Mouse (Mus musculus): ENCODE measurements around the gene Plek. TPM values are rescaled to one million over a fixed set of nuclear protein-coding genes. Genes with fewer than 3 reads are reported as not detected.

The Plek gene
- 0.36 TPM for polyA plus RNA-seq (2012; fragmentation: generic; extraction: Trizol)
- long read RNA-seq, experiment 1: 0 reads
- long read RNA-seq, experiment 2, full-length matches to known transcripts: 36 of 40 reads
- long read RNA-seq, experiment 2, partial matches to known transcripts: 1 of 40 reads
- long read RNA-seq, experiment 2, other reads (novel, unspliced or antisense): 3 of 40 reads

GRCm38 (mm10) chr11:17051545-17052475 lies at the start of gene Plek, which contains the start of gene Cnrip1:
Plek (minus strand) TSS chr11:17052381.
Cnrip1 (plus strand) TSS chr11:17051586.
- no peak within 1 kb of the TSS for H3K4me3 ChIP-seq (ENCODE audit: insufficient read depth, poor library complexity, severe bottlenecking)

GRCm38 (mm10) chr11:17086106-17086505 lies 33.9 kb upstream of the Plek start:
- H3K79me2 ChIP-seq (ENCODE audit: control insufficient read depth, insufficient read depth): no peaks in the 10 kb centered on the region
- H3K27me3 ChIP-seq (ENCODE audit: control insufficient read depth, insufficient read depth, insufficient read length): no peaks in the 10 kb centered on the region
- H3K79me3 ChIP-seq (ENCODE audit: low read depth): no peaks in the 10 kb centered on the region
- TF ChIP-seq CTCF (IDR thresholded peaks at IDR 0.05; ENCODE audit: control insufficient read depth, insufficient read depth, insufficient read length) (no peak), USF1 (IDR thresholded peaks at IDR 0.05; ENCODE audit: low read depth) (no peak), FOSL1 (IDR thresholded peaks at IDR 0.05; ENCODE audit: insufficient read depth, low read length, poor library complexity, severe bottlenecking) (no peak), MYOG (IDR thresholded peaks at IDR 0.05; ENCODE audit: control insufficient read depth, extremely low read depth, insufficient read length) (no peak), CEBPB (IDR thresholded peaks at IDR 0.05; ENCODE audit: low read depth) (no peak), MYOD1 (IDR thresholded peaks at IDR 0.05; ENCODE audit: control insufficient read depth, insufficient read length, low read depth) (no peak), MAX (IDR thresholded peaks at IDR 0.05) (no peak)
- H3K4me3 ChIP-seq (ENCODE audit: insufficient read depth, poor library complexity, severe bottlenecking): no peak overlapping the region
- H3ac ChIP-seq (ENCODE audit: control insufficient read depth, insufficient read length, low read depth): no peak overlapping the region
- H3K36me3 ChIP-seq (ENCODE audit: control insufficient read depth, insufficient read depth): no peaks in the 10 kb centered on the region

More at GRCm38 (mm10) chr11:17051545-17052475, at the start of gene Plek, which contains the start of gene Cnrip1:
- H3K79me2 ChIP-seq (ENCODE audit: control insufficient read depth, insufficient read depth): no peaks in the 10 kb centered on the region
- peaks cover 4% of the 10 kb centered on the region for H3K27me3 ChIP-seq (ENCODE audit: control insufficient read depth, insufficient read depth, insufficient read length)
- no peak within 1 kb of the TSS for H3ac ChIP-seq (ENCODE audit: control insufficient read depth, insufficient read length, low read depth)
- TF ChIP-seq MAX (IDR thresholded peaks at IDR 0.05) (no peak), USF1 (IDR thresholded peaks at IDR 0.05; ENCODE audit: low read depth) (no peak), FOSL1 (IDR thresholded peaks at IDR 0.05; ENCODE audit: insufficient read depth, low read length, poor library complexity, severe bottlenecking) (no peak), CTCF (IDR thresholded peaks at IDR 0.05; ENCODE audit: control insufficient read depth, insufficient read depth, insufficient read length) (no peak)
- no peaks in the 10 kb centered on the region for H3K79me3 ChIP-seq (ENCODE audit: low read depth)
- no peaks in the 10 kb centered on the region for H3K36me3 ChIP-seq (ENCODE audit: control insufficient read depth, insufficient read depth)

- Histone ChIP-seq H3K79me2 (ENCODE audit: control insufficient read depth, insufficient read depth) (no peaks in the 10 kb centered on the region), H3K27me3 (ENCODE audit: control insufficient read depth, insufficient read depth, insufficient read length) (no peaks in the 10 kb centered on the region), H3ac (ENCODE audit: control insufficient read depth, insufficient read length, low read depth) (no peak overlapping the region), H3K36me3 (ENCODE audit: control insufficient read depth, insufficient read depth) (no peaks in the 10 kb centered on the region), H3K79me3 (ENCODE audit: low read depth) (no peaks in the 10 kb centered on the region), H3K4me3 (ENCODE audit: insufficient read depth, poor library complexity, severe bottlenecking) (no peak overlapping the region)
- TF ChIP-seq FOSL1 (IDR thresholded peaks at IDR 0.05; ENCODE audit: insufficient read depth, low read length, poor library complexity, severe bottlenecking): no peak
These were observed 31.7 kb upstream of the Plek start for GRCm38 (mm10) chr11:17083866-17084265.

GRCm38 (mm10) chr11:17083455-17083854 lies 31.3 kb upstream of the Plek start:
- H3K79me3 ChIP-seq (ENCODE audit: low read depth): no peaks in the 10 kb centered on the region
- H3K4me3 ChIP-seq (ENCODE audit: insufficient read depth, poor library complexity, severe bottlenecking): no peak overlapping the region
- H3ac ChIP-seq (ENCODE audit: control insufficient read depth, insufficient read length, low read depth): no peak overlapping the region
- H3K79me2 ChIP-seq (ENCODE audit: control insufficient read depth, insufficient read depth): no peaks in the 10 kb centered on the region
- no peaks in the 10 kb centered on the region for H3K27me3 ChIP-seq (ENCODE audit: control insufficient read depth, insufficient read depth, insufficient read length)
- no peaks in the 10 kb centered on the region for H3K36me3 ChIP-seq (ENCODE audit: control insufficient read depth, insufficient read depth)
- TF ChIP-seq FOSL1 (IDR thresholded peaks at IDR 0.05; ENCODE audit: insufficient read depth, low read length, poor library complexity, severe bottlenecking): no peak
- no peak for TF ChIP-seq CTCF (IDR thresholded peaks at IDR 0.05; ENCODE audit: control insufficient read depth, insufficient read depth, insufficient read length)
- TF ChIP-seq CEBPB (IDR thresholded peaks at IDR 0.05; ENCODE audit: low read depth): no peak
- TF ChIP-seq MAX (IDR thresholded peaks at IDR 0.05): no peak
- no peak for TF ChIP-seq USF1 (IDR thresholded peaks at IDR 0.05; ENCODE audit: low read depth)

GRCm38 (mm10) chr11:17082953-17083352 lies 30.8 kb upstream of the Plek start:
- H3K27me3 ChIP-seq (ENCODE audit: control insufficient read depth, insufficient read depth, insufficient read length): no peaks in the 10 kb centered on the region
- H3ac ChIP-seq (ENCODE audit: control insufficient read depth, insufficient read length, low read depth): no peak overlapping the region
- no peaks in the 10 kb centered on the region for H3K36me3 ChIP-seq (ENCODE audit: control insufficient read depth, insufficient read depth)
- H3K4me3 ChIP-seq (ENCODE audit: insufficient read depth, poor library complexity, severe bottlenecking): no peak overlapping the region
- TF ChIP-seq MYOD1 (IDR thresholded peaks at IDR 0.05; ENCODE audit: control insufficient read depth, insufficient read length, low read depth) (no peak), CTCF (IDR thresholded peaks at IDR 0.05; ENCODE audit: control insufficient read depth, insufficient read depth, insufficient read length) (no peak), MAX (IDR thresholded peaks at IDR 0.05) (no peak), USF1 (IDR thresholded peaks at IDR 0.05; ENCODE audit: low read depth) (no peak), MYOG (IDR thresholded peaks at IDR 0.05; ENCODE audit: control insufficient read depth, extremely low read depth, insufficient read length) (no peak), CEBPB (IDR thresholded peaks at IDR 0.05; ENCODE audit: low read depth) (no peak), FOSL1 (IDR thresholded peaks at IDR 0.05; ENCODE audit: insufficient read depth, low read length, poor library complexity, severe bottlenecking) (no peak)
- H3K79me2 ChIP-seq (ENCODE audit: control insufficient read depth, insufficient read depth): no peaks in the 10 kb centered on the region
- H3K79me3 ChIP-seq (ENCODE audit: low read depth): no peaks in the 10 kb centered on the region
